Mouse (Mus musculus) hindbrain, embryonic 16.5 days (tissue): ENCODE data around the gene Ctrc. TPM values are rescaled to one million over a fixed set of nuclear protein-coding genes. Genes with fewer than 3 reads are reported as not detected.

Experiments used
- ATAC-seq: fragments of 200-750 bp; cut with Nextera tagmentation; 2 replicates; pipeline ENCODE4 v1.8.0; 2017; ENCODE audit warnings: moderate TSS enrichment, moderate library complexity
- H3K27ac ChIP-seq: fragments of 300-500 bp; sonication (generic); 2 replicates; pipeline ENCODE4 v1.5.1; 2014; ENCODE audit warnings: low read depth, mild to moderate bottlenecking, control low read depth, low read length, moderate library complexity
- H3K27me3 ChIP-seq: fragments of 300-500 bp; sonication (generic); replicated peaks from 2 replicates; pipeline ENCODE4 v1.6.1; 2014; ENCODE audit warnings: low read length; ENCODE audit not compliant: control insufficient read depth, insufficient read depth
- H3K36me3 ChIP-seq: fragments of 300-500 bp; sonication (generic); 2 replicates; pipeline ENCODE4 v1.6.1; 2014; ENCODE audit warnings: mild to moderate bottlenecking, low read length, moderate library complexity, mixed read lengths; ENCODE audit not compliant: control insufficient read depth, insufficient read depth
- H3K4me1 ChIP-seq: fragments of 300-500 bp; sonication (generic); 2 replicates; pipeline ENCODE4 v1.6.1; 2014; ENCODE audit warnings: low read depth, low read length; ENCODE audit not compliant: control insufficient read depth, insufficient read depth
- H3K4me2 ChIP-seq: fragments of 300-500 bp; sonication (generic); 2 replicates; pipeline ENCODE4 v1.6.1; 2014; ENCODE audit warnings: mild to moderate bottlenecking, low read length, control low read depth, moderate library complexity
- H3K4me3 ChIP-seq: fragments of 300-500 bp; sonication (generic); 2 replicates; pipeline ENCODE4 v1.5.1; 2014; ENCODE audit warnings: mild to moderate bottlenecking, low read length, control low read depth, moderate library complexity
- H3K9ac ChIP-seq: fragments of 300-500 bp; sonication (generic); 2 replicates; pipeline ENCODE4 v1.6.1; 2014; ENCODE audit warnings: low read depth, mild to moderate bottlenecking, control low read depth, low read length, moderate library complexity
- H3K9me3 ChIP-seq: fragments of 300-500 bp; sonication (generic); 2 replicates; pipeline ENCODE4 v1.6.1; 2014; ENCODE audit warnings: mild to moderate bottlenecking, low read length, moderate library complexity; ENCODE audit not compliant: control insufficient read depth
- WGBS: fragments of 180-500 bp; shearing (Covaris S2); extraction: QIAGEN DNeasy Blood & Tissue Kit; methylation state at CpG from one replicate; pipeline ENCODE4 v1.1.7; 2014; 5-methylcytosine and 5-hydroxymethylcytosine counted together
- polyA plus RNA-seq: library from polyadenylated mRNA; unstranded; fragments of >200 nt; fragmentation: Nextera tagmentation; extraction: Ambion mirVana; gene quantifications from 2 replicates; pipeline ENCODE4 v1.2.1, GENCODE M21; 2015

Gene Ctrc
- polyA plus RNA-seq, 1 experiment from 2014 or later: not detected

GRCm38 (mm10) chr4:141769501-141770160, 76.5 kb downstream of the Ctrc start:
- no peak overlapping the region for H3K9ac ChIP-seq
- peaks cover 15% of the 10 kb centered on the region for H3K4me1 ChIP-seq
- no peak overlapping the region for H3K4me2 ChIP-seq
- no peak overlapping the region for H3K4me3 ChIP-seq
- no peak overlapping the region for H3K27ac ChIP-seq
- no peaks in the 10 kb centered on the region for H3K27me3 ChIP-seq
- 81% methylated on average over 8 of the region's 8 CpGs for WGBS
- peaks cover 43% of the 10 kb centered on the region for H3K36me3 ChIP-seq
- H3K9me3 ChIP-seq: no peaks in the 10 kb centered on the region
- ATAC-seq: no peak

DNA sequence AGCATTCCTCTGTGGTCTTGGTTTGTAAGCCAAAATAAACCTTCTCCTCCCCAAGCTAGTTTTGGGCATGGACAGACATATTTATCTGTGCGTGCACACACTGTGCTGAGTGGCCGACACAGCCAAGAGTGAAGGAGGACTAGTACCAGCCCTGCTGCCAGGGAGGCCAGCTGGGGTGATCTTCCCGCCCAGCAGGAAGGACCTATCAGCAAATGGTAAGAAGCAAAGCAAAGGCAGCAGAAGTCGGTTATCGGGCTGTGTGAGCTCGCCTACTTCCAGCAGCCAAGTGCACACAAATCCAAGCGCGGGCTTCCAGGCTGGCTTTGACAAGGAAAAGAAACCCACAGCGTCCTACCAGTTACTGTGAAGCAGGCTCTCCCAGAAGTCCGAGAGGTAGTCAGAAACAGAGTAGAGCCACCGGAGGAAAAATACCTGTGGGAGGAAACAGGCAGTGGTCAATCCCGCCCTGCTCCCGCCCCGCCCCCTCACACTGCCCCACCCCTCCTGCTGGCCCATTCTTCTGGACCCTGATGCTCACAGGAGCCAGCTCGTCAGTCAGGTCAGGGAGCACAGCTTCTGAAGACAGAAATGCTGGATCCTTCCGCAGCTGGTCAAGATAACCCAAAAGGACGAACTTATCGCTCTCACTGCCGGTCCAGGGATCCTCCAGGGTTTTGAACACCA, 78.7 kb downstream of the Ctrc start:
- Histone ChIP-seq H3K9ac (no peak overlapping the region), H3K4me2 (no peak overlapping the region)

DNA sequence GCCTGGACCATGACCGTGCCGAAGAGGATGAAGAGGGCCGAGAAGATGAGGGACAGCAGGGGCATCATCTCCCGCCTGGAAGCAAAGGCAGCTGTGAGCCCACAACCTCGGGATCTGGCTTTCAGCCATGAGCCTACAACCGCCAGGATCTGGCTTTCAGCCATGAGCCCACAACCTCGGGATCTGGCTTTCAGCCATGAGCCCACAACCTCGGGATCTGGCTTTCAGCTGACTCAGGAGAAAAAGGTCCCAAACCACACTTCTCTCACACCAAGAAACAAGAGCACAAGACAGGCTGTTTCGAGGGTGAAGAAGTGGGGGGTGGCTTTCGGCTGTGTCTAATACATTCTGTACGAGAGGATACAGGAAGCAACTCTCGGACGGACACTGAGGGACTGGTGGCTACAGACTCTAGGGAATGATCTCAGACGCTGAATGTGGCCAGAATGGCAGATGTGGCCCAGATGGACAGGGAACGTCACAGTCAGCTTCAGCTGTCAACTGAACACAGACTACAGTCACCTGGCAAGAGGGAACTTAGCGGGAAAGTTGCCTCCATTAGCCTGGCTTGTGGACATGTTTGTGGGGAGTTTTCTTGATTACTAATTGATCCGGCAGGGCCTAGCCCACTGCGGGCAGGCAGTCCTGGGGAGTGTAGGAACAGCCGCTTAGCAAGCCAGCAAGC, 79.3 kb downstream of the Ctrc start:
- WGBS: 36% methylated on average over 19 of the region's 19 CpGs
- Histone ChIP-seq H3K27ac (peak overlapping the region; percentile 61), H3K4me1 (peaks cover 15% of the 10 kb centered on the region), H3K9ac (no peak overlapping the region), H3K36me3 (peaks cover 38% of the 10 kb centered on the region), H3K4me3 (no peak overlapping the region), H3K27me3 (no peaks in the 10 kb centered on the region), H3K9me3 (no peaks in the 10 kb centered on the region), H3K4me2 (peak overlapping the region; percentile 7; the same call in 1 of the 2 replicates)
- peak; percentile 77 for ATAC-seq

More for the DNA sequence above, 78.7 kb downstream of the Ctrc start:
- 69% methylated on average over 19 of the region's 19 CpGs for WGBS
- Histone ChIP-seq H3K36me3 (peaks cover 39% of the 10 kb centered on the region), H3K4me3 (no peak overlapping the region), H3K27ac (peak overlapping the region; percentile 61), H3K9me3 (no peaks in the 10 kb centered on the region), H3K4me1 (peaks cover 15% of the 10 kb centered on the region), H3K27me3 (no peaks in the 10 kb centered on the region)
- peak; percentile 58 for ATAC-seq

DNA sequence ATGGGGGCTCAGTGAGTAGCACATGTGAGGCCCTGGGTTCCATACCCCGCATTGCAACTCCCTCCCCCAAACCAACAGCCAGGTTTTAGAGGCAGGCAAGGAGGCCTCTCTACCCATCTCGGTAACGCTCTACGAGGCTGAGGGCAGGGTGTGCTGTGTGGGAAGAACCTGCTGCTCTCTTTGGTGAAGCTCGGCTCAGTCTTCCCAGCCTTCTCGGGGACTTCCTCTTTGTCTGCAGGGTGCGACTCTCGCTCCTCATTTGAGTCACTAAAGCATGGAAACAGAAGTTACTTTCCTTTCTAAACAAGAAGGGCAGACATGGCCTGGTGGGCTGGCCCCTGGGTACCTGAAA, 79.9 kb downstream of the Ctrc start:
- no peak; the same call in none of the 2 replicates for ATAC-seq
- Histone ChIP-seq H3K4me3 (no peak overlapping the region), H3K4me1 (peaks cover 15% of the 10 kb centered on the region), H3K27ac (peak overlapping the region; percentile 61), H3K9ac (no peak overlapping the region), H3K4me2 (peak overlapping the region; percentile 7; the same call in 1 of the 2 replicates), H3K9me3 (no peaks in the 10 kb centered on the region), H3K27me3 (no peaks in the 10 kb centered on the region), H3K36me3 (peaks cover 38% of the 10 kb centered on the region)
- 56% methylated on average over 8 of the region's 8 CpGs for WGBS

GRCm38 (mm10) chr4:141765008-141765407, 81.2 kb downstream of the Ctrc start:
- no peak overlapping the region for H3K4me2 ChIP-seq
- peaks cover 14% of the 10 kb centered on the region for H3K4me1 ChIP-seq
- no peaks in the 10 kb centered on the region for H3K9me3 ChIP-seq
- peaks cover 27% of the 10 kb centered on the region for H3K36me3 ChIP-seq
- WGBS: 98% methylated on average over 3 of the region's 3 CpGs
- H3K27ac ChIP-seq: no peak overlapping the region
- H3K9ac ChIP-seq: no peak overlapping the region
- no peak for ATAC-seq
- no peak overlapping the region for H3K4me3 ChIP-seq
- no peaks in the 10 kb centered on the region for H3K27me3 ChIP-seq

Other genes with a start within 250 kb of the Ctrc start
- 42.9 and 51.5 TPM in 2 replicates for gene Fblim1, start 240.3 kb downstream of the Ctrc start, polyA plus RNA-seq
- 0.34 and 0.45 TPM in 2 replicates for gene Tmem82, start 227.7 kb downstream of the Ctrc start, polyA plus RNA-seq
- gene Slc25a34, start 222.5 kb downstream of the Ctrc start, polyA plus RNA-seq: 0.54 and 0.81 TPM in 2 replicates
- 6.5 and 6.7 TPM in 2 replicates for gene Plekhm2, start 181.5 kb downstream of the Ctrc start, polyA plus RNA-seq
- gene Rsc1a1, start 160.8 kb downstream of the Ctrc start, polyA plus RNA-seq: 0.32 TPM in 1 of 2 replicates, not detected in the other
- gene Ddi2, start 122.9 kb downstream of the Ctrc start, polyA plus RNA-seq: 11.0 and 12.6 TPM in 2 replicates
- gene Agmat, start 99.7 kb downstream of the Ctrc start, polyA plus RNA-seq: 0.29 TPM in 1 of 2 replicates, not detected in the other
- gene Dnajc16, start 55.4 kb downstream of the Ctrc start, polyA plus RNA-seq: 5.9 and 6.7 TPM in 2 replicates
- gene Casp9, start 52.7 kb downstream of the Ctrc start, polyA plus RNA-seq: 22.2 and 23.5 TPM in 2 replicates
- gene Cela2a, start 20.2 kb downstream of the Ctrc start, polyA plus RNA-seq: not detected in 2 replicates
- gene Efhd2, start 28.6 kb upstream of the Ctrc start, polyA plus RNA-seq: 77.6 and 78.6 TPM in 2 replicates
- 6.3 and 6.5 TPM in 2 replicates for gene Fhad1, start 168.7 kb upstream of the Ctrc start, polyA plus RNA-seq
- 8.2 and 8.6 TPM in 2 replicates for gene Tmem51, start 237.9 kb upstream of the Ctrc start, polyA plus RNA-seq